Mouse (Mus musculus): ENCODE measurements around the gene E2f4.

The E2f4 gene

GRCm38 (mm10) chr8:105292471-105292870, 5.0 kb upstream of the E2f4 start:
- DNase-seq (ENCODE audit: extremely low read depth, low read depth, low spot score), result no peak

GRCm38 (mm10) chr8:105293405-105293804, 4.1 kb upstream of the E2f4 start:
- DNase-seq (ENCODE audit: extremely low read depth, low read depth, low spot score), result no peak

- DNase-seq (ENCODE audit: extremely low read depth, low read depth, low spot score), result no peak
These were observed 2.7 kb upstream of the E2f4 start for GRCm38 (mm10) chr8:105294776-105295175.

GRCm38 (mm10) chr8:105295256-105295655, 2.2 kb upstream of the E2f4 start:
- DNase-seq (ENCODE audit: extremely low read depth, low read depth, low spot score), result no peak

- no peak for DNase-seq (ENCODE audit: extremely low read depth, low read depth, low spot score)
These were observed 1.4 kb upstream of the E2f4 start, which contains the start of gene Exoc3l for GRCm38 (mm10) chr8:105295895-105296573. Exoc3l (minus strand) TSS chr8:105296101.

- DNase-seq (ENCODE audit: extremely low read depth, low read depth, low spot score), result no peak
These were observed 1.1 kb downstream of the E2f4 start for GRCm38 (mm10) chr8:105298351-105299252.

GRCm38 (mm10) chr8:105299962-105300361, 2.5 kb downstream of the E2f4 start:
- DNase-seq (ENCODE audit: extremely low read depth, low read depth, low spot score), result no peak

- no peak for DNase-seq (ENCODE audit: extremely low read depth, low read depth, low spot score)
These were observed 5.9 kb downstream of the E2f4 start for GRCm38 (mm10) chr8:105303396-105303795.

- no peak for DNase-seq (ENCODE audit: extremely low read depth, low read depth, low spot score)
These were observed 6.4 kb downstream of the E2f4 start for GRCm38 (mm10) chr8:105303874-105304273.

GRCm38 (mm10) chr8:105304325-105305210, 7.1 kb downstream of the E2f4 start:
- DNase-seq (ENCODE audit: extremely low read depth, low read depth, low spot score), result no peak

- no peak for DNase-seq (ENCODE audit: extremely low read depth, low read depth, low spot score)
These were observed 8.0 kb downstream of the E2f4 start, which contains the start of gene Elmo3 for GRCm38 (mm10) chr8:105305211-105306145. Elmo3 (plus strand) TSS chr8:105305601.

GRCm38 (mm10) chr8:105306146-105306691, 8.8 kb downstream of the E2f4 start:
- no peak for DNase-seq (ENCODE audit: extremely low read depth, low read depth, low spot score)

GRCm38 (mm10) chr8:105307670-105308069, 10.2 kb downstream of the E2f4 start:
- no peak for DNase-seq (ENCODE audit: extremely low read depth, low read depth, low spot score)

- no peak for DNase-seq (ENCODE audit: extremely low read depth, low read depth, low spot score)
These were observed 11.0 kb downstream of the E2f4 start for GRCm38 (mm10) chr8:105308428-105308827.

GRCm38 (mm10) chr8:105309142-105309847, 11.8 kb downstream of the E2f4 start:
- no peak for DNase-seq (ENCODE audit: extremely low read depth, low read depth, low spot score)

GRCm38 (mm10) chr8:105310118-105310517, 12.7 kb downstream of the E2f4 start:
- no peak for DNase-seq (ENCODE audit: extremely low read depth, low read depth, low spot score)

- no peak for DNase-seq (ENCODE audit: extremely low read depth, low read depth, low spot score)
These were observed 14.3 kb downstream of the E2f4 start for GRCm38 (mm10) chr8:105311718-105312117.

GRCm38 (mm10) chr8:105312891-105313481, 15.5 kb downstream of the E2f4 start:
- no peak for DNase-seq (ENCODE audit: extremely low read depth, low read depth, low spot score)
